Mouse (Mus musculus) left cerebral cortex, adult 2 months (tissue): ENCODE measurements at regions not wholly inside any gene's neighbourhood (a gene's known extent, or its start where the extent isn't known, plus 50 kb on each side); places are given as distances from the start of the nearest gene placed in this dataset.
"Not testable (repeated sequence)": the region's sequence is repeated elsewhere in the genome, so short reads cannot be mapped to it uniquely, and the experiment has no call there.

Source experiments
- DNase-seq, 2 experiments: peaks; one replicate each; pipeline ENCODE4 v3.0.0; 2021 to 2022; ENCODE audit warnings: low spot score in 2 of 2, mixed read lengths in 1 of 2; ENCODE audit errors: extremely low spot score in 1 of 2
- H3K27ac ChIP-seq: fragments of 200-600 bp; 2 replicates; pipeline ENCODE4 v1.8.1; 2022
- H3K4me3 ChIP-seq: fragments of 200-600 bp; 2 replicates; pipeline ENCODE4 v1.8.1; 2022
- CTCF ChIP-seq: fragments of 200-600 bp; IDR thresholded peaks from 2 replicates; pipeline ENCODE4 v1.8.1; 2022; ENCODE audit warnings: antibody characterized with exemption, mild to moderate bottlenecking, moderate library complexity
- intact Hi-C: fragments of 180-260 bp; cut with DNase I; formaldehyde crosslinking; loops from one replicate; pipeline ENCODE4 v1.15.1; 2025

DNA sequence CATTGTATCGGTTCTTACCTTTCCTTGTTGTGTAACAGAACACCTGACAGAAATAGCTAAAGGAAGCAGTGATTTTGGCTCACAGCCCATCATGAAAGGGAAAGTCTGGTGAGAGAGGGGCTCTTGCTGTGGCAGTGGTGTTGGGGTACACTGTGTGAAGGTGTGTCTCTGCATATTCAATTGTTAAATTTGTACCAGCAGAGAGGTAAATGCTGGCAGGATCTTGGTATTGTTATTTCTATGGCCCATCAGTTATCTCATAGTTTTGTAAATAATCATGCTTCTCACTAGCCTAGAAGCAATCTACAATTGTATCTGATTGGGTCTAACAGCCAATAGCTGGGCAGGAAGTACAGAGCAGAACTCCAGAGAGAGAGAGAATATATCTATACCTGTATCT, 95.7 kb downstream of the Mfap3l start:
- intact Hi-C loops, result no loop called here
- no peak overlapping the region for H3K27ac ChIP-seq
- no peak overlapping the region for H3K4me3 ChIP-seq
- no peak for DNase-seq
- no peak for TF ChIP-seq CTCF

DNA sequence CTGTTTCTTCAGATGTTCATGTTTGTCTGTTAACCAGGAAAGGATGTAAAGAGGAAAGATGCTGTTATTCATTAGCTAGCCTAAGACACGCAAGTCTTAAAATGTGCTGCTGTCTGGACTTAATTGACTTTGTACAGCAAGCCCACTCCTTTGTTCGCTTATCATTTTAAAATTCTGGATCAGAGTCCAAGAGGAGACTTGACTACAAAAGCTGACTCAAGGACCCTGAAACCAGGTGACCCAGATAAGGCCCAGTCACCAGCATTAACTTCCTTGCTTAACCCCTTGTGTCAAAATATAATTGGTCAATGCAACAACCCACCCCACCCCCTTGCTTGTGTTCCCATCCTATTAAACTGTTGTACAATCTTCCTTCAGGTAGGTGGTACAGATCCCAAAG, 99.9 kb downstream of the Mfap3l start:
- Histone ChIP-seq H3K27ac (no peak overlapping the region), H3K4me3 (no peak overlapping the region)
- TF ChIP-seq CTCF, result no peak
- DNase-seq, result no peak
- intact Hi-C loops, result no loop called here

DNA sequence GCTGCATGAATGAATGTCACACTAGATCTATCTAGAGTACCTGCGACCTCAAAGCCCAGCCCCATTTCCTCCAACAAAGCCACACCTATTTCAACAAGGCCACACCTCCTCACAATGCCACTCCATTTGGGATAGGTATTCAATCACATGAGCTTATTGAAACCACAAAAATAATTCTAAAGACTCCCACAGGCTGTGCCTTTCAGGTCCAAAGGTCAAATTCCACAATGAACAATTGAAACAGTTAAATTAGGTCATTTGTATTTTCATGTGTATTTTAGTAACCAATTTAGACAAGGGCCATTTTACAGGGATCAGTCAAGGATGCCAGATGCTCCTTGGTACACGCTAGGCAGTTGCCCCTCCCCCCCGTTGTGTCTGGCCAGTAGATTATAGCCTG, 103.3 kb downstream of the Mfap3l start:
- no peak for TF ChIP-seq CTCF
- intact Hi-C loops, result no loop called here

DNA sequence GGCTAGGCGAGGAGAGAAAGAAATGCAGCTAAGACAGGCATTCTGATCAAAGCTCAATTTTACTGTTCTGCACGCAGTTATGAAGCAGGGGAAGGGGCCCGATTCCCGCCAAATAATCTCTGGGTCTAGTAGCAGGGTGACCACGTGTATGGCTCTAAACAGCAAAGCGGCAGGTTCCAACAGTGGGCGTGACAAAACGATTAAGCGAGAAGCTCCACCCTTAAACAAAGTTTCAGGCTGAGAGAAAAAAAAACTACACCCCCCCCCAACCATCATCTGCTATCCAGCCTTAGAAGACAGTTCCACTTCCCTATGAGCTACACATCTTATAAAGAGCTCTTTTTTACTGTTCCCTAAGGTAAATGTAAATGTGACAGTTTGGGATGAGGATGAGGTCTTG, 103.8 kb downstream of the Mfap3l start:
- intact Hi-C loops, result no loop called here
- no peak overlapping the region for H3K4me3 ChIP-seq
- no peak overlapping the region for H3K27ac ChIP-seq
- no peak for TF ChIP-seq CTCF
- no peak for DNase-seq

More for the DNA sequence above, 103.3 kb downstream of the Mfap3l start:
- no peak overlapping the region for H3K27ac ChIP-seq
- no peak for DNase-seq
- H3K4me3 ChIP-seq, result no peak overlapping the region

DNA sequence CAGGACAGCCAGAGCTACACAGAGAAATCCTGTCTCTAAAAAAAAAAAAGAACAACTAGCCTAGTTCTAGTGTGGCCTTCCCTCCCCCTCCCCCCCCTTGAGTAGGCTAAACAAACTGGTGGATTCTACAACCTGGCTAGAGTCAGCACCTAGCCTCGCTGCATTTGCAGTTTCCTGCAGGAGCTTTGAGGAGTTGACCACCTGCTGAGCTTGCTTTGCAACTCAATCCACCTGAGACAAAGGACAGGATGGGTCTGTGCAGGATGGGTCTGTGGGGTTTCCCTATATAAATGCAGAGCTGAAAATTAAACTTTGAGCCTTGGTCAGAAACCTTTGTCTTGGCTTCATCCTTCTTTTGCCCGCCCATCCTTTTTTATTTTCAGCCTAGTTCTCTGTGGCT, 104.3 kb downstream of the Mfap3l start:
- no peak for TF ChIP-seq CTCF
- Histone ChIP-seq H3K27ac (no peak overlapping the region), H3K4me3 (no peak overlapping the region)
- intact Hi-C loops, result no loop called here
- no peak for DNase-seq

DNA sequence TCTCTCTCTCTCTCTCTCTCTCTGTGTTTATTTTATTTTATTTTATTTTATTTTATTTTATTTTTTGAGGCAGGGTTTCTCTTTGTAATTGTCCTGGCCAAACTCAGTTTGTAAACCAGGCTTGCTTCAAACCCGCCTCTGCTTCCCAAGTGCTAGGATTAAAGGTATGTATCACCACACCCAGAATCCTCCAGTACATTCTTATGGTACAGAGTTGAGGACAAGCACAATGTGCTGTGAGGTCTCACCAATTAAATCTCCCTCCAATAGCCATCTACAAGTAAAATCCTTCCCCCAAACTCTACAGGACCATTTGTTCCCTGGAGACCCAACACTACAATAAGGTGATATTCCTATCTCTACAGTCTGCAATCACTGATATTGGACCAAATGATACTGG, 105.0 kb downstream of the Mfap3l start:
- DNase-seq, result no peak
- H3K4me3 ChIP-seq, result no peak overlapping the region
- intact Hi-C loops, result no loop called here
- no peak for TF ChIP-seq CTCF
- H3K27ac ChIP-seq, result no peak overlapping the region

DNA sequence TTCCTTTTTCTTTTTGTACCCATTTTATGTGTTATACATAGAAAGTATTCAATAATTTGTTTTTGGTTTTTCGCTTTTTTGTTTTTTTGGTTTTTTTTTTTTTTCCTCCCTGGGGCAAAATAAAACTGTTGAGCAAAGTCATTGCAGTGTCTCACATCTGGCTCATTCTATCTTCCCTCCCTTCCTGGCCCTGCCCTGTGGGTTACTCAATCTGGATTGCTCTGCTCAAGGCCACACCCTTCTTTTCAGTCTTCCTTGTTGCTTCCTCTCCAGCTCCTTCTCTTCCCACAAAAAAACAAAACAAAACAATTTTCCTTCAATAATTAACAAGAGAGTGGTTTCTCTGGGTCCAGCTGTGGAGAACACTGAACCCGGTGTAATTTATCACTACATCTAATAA, 113.2 kb downstream of the Mfap3l start:
- no peak for DNase-seq
- Histone ChIP-seq H3K27ac (no peak overlapping the region), H3K4me3 (no peak overlapping the region)
- intact Hi-C loops, result no loop called here
- no peak for TF ChIP-seq CTCF

DNA sequence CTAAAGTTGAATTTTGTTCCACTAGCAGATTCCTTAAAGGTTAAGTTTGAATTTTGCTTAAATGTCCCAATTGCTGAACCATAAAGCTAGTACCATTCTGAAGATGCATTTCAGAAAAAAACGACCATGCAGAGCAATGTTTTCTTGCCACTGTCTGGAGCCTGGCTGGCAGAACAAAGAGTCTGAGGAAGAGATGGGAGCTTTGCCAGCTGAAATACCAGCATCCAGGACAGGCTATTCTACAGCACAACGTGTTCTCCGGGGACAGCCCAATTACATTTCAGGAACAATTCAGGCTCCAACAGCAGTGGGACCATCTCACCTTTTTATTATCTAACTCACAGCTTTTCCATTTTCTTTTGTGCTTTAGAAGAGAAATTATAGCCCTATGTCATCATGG, 113.9 kb downstream of the Mfap3l start:
- TF ChIP-seq CTCF, result no peak
- intact Hi-C loops, result no loop called here
- DNase-seq, result no peak
- Histone ChIP-seq H3K4me3 (no peak overlapping the region), H3K27ac (no peak overlapping the region)

DNA sequence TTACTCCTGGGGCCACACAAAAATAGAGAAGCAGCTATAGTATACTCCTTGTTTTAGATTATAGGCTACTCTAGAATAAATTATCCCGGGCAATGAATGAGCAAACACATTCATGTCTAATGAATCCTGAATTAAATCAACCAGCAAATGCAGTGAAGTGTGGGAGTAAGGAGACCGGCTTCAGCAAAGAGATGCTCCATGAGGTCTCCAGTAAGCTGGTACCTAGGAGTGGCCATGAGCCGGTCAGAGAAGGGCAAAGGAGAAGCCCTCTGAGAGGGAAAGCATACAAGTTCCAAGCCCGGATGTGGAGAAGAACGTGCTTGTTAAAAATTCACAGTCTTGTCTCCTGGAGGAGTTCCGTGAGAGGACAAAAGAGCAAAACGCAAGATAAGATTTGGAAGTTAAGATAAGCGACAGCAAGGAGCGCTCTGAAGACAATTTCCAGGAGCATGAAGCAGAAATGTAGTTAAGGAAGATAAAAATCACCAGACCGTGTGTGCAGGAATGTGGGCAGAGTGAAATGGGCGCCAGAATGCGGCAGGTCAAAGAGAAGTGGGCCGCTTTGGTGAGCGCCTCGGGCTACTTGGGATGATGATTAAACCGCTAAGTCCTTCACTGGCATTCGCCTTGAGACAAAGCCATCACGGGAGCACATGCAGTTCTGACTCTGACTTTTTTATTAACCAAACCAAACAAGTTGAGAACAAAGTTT, 123.2 kb downstream of the Mfap3l start:
- H3K4me3 ChIP-seq, result no peak overlapping the region
- no peak overlapping the region for H3K27ac ChIP-seq
- intact Hi-C loops, result no loop called here
- no peak for DNase-seq
- TF ChIP-seq CTCF, result no peak

DNA sequence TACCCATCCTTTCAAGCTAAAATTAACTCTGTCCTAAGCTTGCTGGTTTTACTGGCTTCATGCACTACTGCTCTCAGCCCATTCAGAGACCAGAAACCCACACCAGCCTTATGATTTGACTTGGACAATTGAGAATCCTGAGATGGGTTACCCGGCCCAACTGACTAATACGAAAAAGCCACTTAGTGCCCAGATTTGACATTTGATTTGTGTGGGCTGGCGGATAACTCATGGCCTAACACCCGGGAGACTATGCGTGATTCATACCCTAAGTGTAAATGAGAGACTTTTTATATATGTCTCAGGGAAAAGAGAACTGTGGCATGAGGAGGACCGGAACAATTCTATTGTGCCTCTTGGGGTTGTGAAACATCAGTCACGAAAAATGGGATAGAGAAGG, 126.3 kb upstream of the Hpf1 start:
- H3K27ac ChIP-seq, result no peak overlapping the region
- intact Hi-C loops, result no loop called here
- DNase-seq, result no peak
- H3K4me3 ChIP-seq, result no peak overlapping the region
- no peak for TF ChIP-seq CTCF

DNA sequence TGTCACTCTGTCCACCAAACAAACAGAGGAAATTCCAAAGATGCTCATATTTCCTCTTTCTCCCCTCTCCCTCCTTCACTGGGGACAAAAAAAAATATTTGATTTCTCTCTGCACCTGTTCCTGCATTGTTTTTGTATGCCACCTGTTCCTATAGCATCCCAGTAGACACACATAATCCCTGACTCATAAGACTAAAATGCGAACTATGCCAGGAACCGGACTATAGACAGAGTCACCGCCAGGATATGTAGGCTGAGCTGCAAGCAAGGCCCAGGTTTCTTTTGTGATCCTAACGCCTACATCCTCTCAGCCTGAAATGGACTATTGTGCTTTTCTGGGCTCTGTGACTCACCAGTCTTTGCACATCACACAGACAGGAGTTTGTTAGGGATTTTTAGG, 116.9 kb upstream of the Hpf1 start:
- peak; percentile 29 to 47 for DNase-seq
- no peak; the same call in 1 of the 2 replicates for TF ChIP-seq CTCF
- H3K27ac ChIP-seq, result no peak overlapping the region
- intact Hi-C loops, result loop anchor here (1.0 to 5.0 kb wide), 5 partner anchors 86 to 156 kb away; partner anchors contain the start of gene Mfap3l
- no peak overlapping the region for H3K4me3 ChIP-seq

DNA sequence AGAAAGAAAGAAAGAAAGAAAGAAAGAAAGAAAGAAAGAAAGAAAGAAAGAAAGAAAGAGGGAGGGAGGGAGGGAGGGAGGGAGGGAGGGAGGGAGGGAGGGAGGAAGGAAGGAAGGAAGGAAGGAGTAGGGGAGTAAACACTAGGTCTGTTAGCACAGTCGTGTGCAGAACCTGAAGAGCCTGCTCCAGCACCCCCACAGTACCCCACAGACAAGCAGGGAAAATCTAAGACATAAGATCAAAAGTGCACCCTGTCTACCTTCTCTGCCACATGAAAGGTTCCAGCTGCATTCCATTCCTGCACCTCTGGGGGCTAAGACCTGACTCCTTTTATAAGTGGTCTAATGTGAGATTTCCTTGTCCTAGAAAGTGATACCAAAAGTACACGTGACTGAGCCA, 114.0 kb upstream of the Hpf1 start:
- intact Hi-C loops, H3K4me3 ChIP-seq, H3K27ac ChIP-seq, DNase-seq: not testable (repeated sequence)

DNA sequence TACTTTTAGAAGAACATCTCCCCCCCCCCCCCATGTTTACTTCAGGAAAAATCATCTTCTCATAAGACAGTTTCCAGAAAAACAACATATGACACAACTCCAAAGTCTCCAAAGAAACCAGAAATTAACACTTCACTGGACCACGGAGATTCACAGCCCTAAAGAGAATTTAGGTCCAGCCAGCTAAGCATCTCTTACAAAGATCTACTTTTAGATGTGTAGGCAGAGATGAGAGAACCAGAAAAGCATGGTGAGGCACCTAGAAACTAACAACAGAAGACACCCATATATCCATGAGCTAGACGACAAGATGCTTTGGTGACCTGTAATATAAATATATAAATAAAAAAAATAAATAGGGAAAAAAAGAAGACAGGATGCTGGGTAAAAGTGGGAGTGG, 105.2 kb upstream of the Hpf1 start:
- H3K4me3 ChIP-seq, result no peak overlapping the region
- H3K27ac ChIP-seq, result no peak overlapping the region
- intact Hi-C loops, result loop anchor here (5.0 kb wide), 1 partner anchor 82 kb away; no protein-coding TSS in a partner anchor
- no peak for TF ChIP-seq CTCF
- DNase-seq, result no peak
